Mouse (Mus musculus) embryonic fibroblast, embryonic 13.5 days (primary cell): ENCODE measurements at regions not wholly inside any gene's neighbourhood (a gene's known extent, or its start where the extent isn't known, plus 50 kb on each side); places are given as distances from the start of the nearest gene placed in this dataset.

Experiments
- CTCF ChIP-seq: IDR thresholded peaks from 2 replicates; pipeline ENCODE4 v1.5.1; 2011; ENCODE audit warnings: mild to moderate bottlenecking, control low read depth, low read length, moderate library complexity, borderline replicate concordance; ENCODE audit not compliant: insufficient read depth
- POLR2A ChIP-seq: IDR thresholded peaks from 2 replicates; pipeline ENCODE4 v1.6.1; 2011; ENCODE audit warnings: low read depth, mild to moderate bottlenecking, control low read depth, low read length, moderate library complexity

- TF ChIP-seq CTCF (no peak), POLR2A (no peak)
Measured at GRCm38 (mm10) chr2:45777466-45777865, 660.3 kb upstream of the Zeb2 start.
